Mouse (Mus musculus) lung, embryonic 16.5 days (tissue): ENCODE measurements around the gene Necap2. TPM values are rescaled to one million over a fixed set of nuclear protein-coding genes. Genes with fewer than 3 reads are reported as not detected.

Source experiments
- polyA plus RNA-seq: library from polyadenylated mRNA; unstranded; fragments of >200 nt; fragmentation: Nextera tagmentation; extraction: Ambion mirVana; gene quantifications from 2 replicates; pipeline ENCODE4 v1.2.1, GENCODE M21; 2015

The Necap2 gene
- polyA plus RNA-seq, 1 experiment from 2014 or later, result 116 TPM

Other genes with a start within 250 kb of the Necap2 start
- gene Padi1, start 232.6 kb downstream of the Necap2 start, polyA plus RNA-seq, result 0.21 and 0.28 TPM in 2 replicates
- 1.8 and 2.1 TPM in 2 replicates for gene Padi2, start 172.0 kb downstream of the Necap2 start, polyA plus RNA-seq
- gene Sdhb, start 117.2 kb downstream of the Necap2 start, polyA plus RNA-seq, result 347 and 354 TPM in 2 replicates
- 34.5 and 35.6 TPM in 2 replicates for gene Atp13a2, start 91.5 kb downstream of the Necap2 start, polyA plus RNA-seq
- 500 and 511 TPM in 2 replicates for gene Mfap2, start 67.9 kb downstream of the Necap2 start, polyA plus RNA-seq
- gene Crocc, start 17.8 kb downstream of the Necap2 start, polyA plus RNA-seq, result 5.3 and 5.5 TPM in 2 replicates
- 0.14 and 0.51 TPM in 2 replicates for gene Spata21, start 10.0 kb upstream of the Necap2 start, polyA plus RNA-seq
- gene Szrd1, start 61.4 kb upstream of the Necap2 start, polyA plus RNA-seq, result 42.4 and 44.6 TPM in 2 replicates
- gene Fbxo42, start 69.6 kb upstream of the Necap2 start, polyA plus RNA-seq, result 19.3 and 21.1 TPM in 2 replicates
- gene Rsg1, start 135.6 kb upstream of the Necap2 start, polyA plus RNA-seq, result 5.2 and 7.0 TPM in 2 replicates
- gene Arhgef19, start 161.1 kb upstream of the Necap2 start, polyA plus RNA-seq, result 17.7 and 18.0 TPM in 2 replicates
- 11.6 and 11.8 TPM in 2 replicates for gene Epha2, start 222.9 kb upstream of the Necap2 start, polyA plus RNA-seq